Mouse (Mus musculus) MEL (cell line): Measurements from ENCODE around the gene Gm42688.

ENCODE experiments used
- BHLHE40 ChIP-seq: IDR thresholded peaks from 2 replicates; pipeline ENCODE4 v1.6.1; 2012; ENCODE audit warnings: low read depth, mild to moderate bottlenecking, inconsistent platforms, low read length, improper control_type of control experiment, borderline replicate concordance
- CHD1 ChIP-seq: IDR thresholded peaks from 2 replicates; pipeline ENCODE4 v1.6.1; 2012; ENCODE audit warnings: low read depth, mild to moderate bottlenecking, inconsistent platforms, low read length, improper control_type of control experiment
- CHD2 ChIP-seq: IDR thresholded peaks from 2 replicates; pipeline ENCODE4 v1.6.1; 2011; ENCODE audit warnings: low read length, improper control_type of control experiment
- CTCF ChIP-seq, 3 experiments: IDR thresholded peaks in 2 of 3; conservative IDR thresholded peaks in 1 of 3; 2 replicates each; pipeline ENCODE4 v1.5.1; 2011 to 2012; ENCODE audit warnings: low read length in 3 of 3, low read depth in 2 of 3, mild to moderate bottlenecking in 2 of 3, improper control_type of control experiment in 1 of 3, inconsistent platforms in 1 of 3, mixed read lengths in 1 of 3, moderate library complexity in 1 of 3; ENCODE audit not compliant: control insufficient read depth in 1 of 3, insufficient read depth in 1 of 3, poor library complexity in 1 of 3, severe bottlenecking in 1 of 3
- E2F4 ChIP-seq: IDR thresholded peaks from 2 replicates; pipeline ENCODE4 v1.6.1; 2011; ENCODE audit warnings: low read depth, low read length, improper control_type of control experiment, borderline replicate concordance
- ETS1 ChIP-seq: IDR thresholded peaks from 2 replicates; pipeline ENCODE4 v1.6.1; 2012; ENCODE audit warnings: low read depth, mild to moderate bottlenecking, inconsistent platforms, low read length, improper control_type of control experiment, moderate library complexity
- GABPA ChIP-seq: IDR thresholded peaks from 2 replicates; pipeline ENCODE4 v1.6.1; 2012; ENCODE audit warnings: low read depth, mild to moderate bottlenecking, inconsistent platforms, low read length, improper control_type of control experiment, moderate library complexity
- MEF2A ChIP-seq: IDR thresholded peaks from 2 replicates; pipeline ENCODE4 v1.6.1; 2014; ENCODE audit warnings: low read depth, mild to moderate bottlenecking, inconsistent platforms, low read length, improper control_type of control experiment; ENCODE audit not compliant: poor library complexity, insufficient replicate concordance, severe bottlenecking; ENCODE audit errors: extremely low read depth
- MYC ChIP-seq: IDR thresholded peaks from 2 replicates; pipeline ENCODE4 v1.6.1; 2011; ENCODE audit warnings: low read depth, mild to moderate bottlenecking, low read length, improper control_type of control experiment, moderate library complexity
- POLR2A ChIP-seq, 2 experiments: IDR thresholded peaks; 2 replicates each; pipeline ENCODE4 v1.6.1; 2011 to 2012; ENCODE audit warnings: low read length in 2 of 2, mild to moderate bottlenecking in 2 of 2, control low read depth in 1 of 2, improper control_type of control experiment in 1 of 2, low read depth in 1 of 2, moderate library complexity in 1 of 2; ENCODE audit not compliant: control insufficient read depth in 1 of 2, insufficient read depth in 1 of 2, poor library complexity in 1 of 2
- SIN3A ChIP-seq: IDR thresholded peaks from 2 replicates; pipeline ENCODE4 v1.6.1; 2012; ENCODE audit warnings: low read length, improper control_type of control experiment, inconsistent platforms
- USF1 ChIP-seq: IDR thresholded peaks from 2 replicates; pipeline ENCODE4 v1.6.1; 2014; ENCODE audit warnings: low read depth, mild to moderate bottlenecking, inconsistent platforms, low read length, improper control_type of control experiment, moderate library complexity
- ZKSCAN1 ChIP-seq: IDR thresholded peaks from 2 replicates; pipeline ENCODE4 v1.6.1; 2012; ENCODE audit warnings: low read depth, mild to moderate bottlenecking, inconsistent platforms, low read length, improper control_type of control experiment, moderate library complexity

DNA sequence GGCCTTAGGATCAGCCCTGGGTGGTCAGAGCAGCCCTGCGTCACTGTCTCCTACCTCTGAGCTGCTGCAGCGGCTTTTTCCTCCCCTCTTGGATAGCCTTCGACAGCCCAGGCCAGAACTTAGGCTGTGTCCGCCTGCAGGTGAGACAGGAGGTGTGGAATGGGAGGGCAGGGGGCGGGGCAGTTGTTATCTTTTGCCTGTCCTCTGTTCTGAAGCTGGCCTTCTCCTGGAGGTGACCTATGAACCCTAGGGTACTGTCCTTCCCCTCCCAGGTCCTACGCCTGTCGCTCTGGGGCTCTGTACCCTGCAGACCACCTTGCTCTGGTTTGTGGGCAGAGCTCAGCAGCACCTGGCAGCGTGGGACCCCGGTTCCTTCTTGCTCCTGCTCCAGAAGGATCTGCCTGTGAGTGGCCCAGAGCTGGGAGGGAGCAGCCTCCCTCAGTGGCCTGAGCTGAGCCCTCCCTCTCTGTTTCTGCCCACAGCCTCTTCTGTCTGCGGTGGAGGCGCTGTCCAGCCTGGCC is 1.8 kb downstream of the Gm42688 start:
- TF ChIP-seq ETS1 (no peak), CTCF (IDR thresholded peaks at IDR 0.05 in 2 of 3, conservative IDR thresholded peaks at IDR 0.05 in 1 of 3; ENCODE audit: control insufficient read depth in 1 of 3, insufficient read depth in 1 of 3, low read depth in 2 of 3, low read length in 3 of 3, poor library complexity in 1 of 3, severe bottlenecking in 1 of 3) (no peak), POLR2A (IDR thresholded peaks at IDR 0.05; ENCODE audit: control insufficient read depth in 1 of 2, insufficient read depth in 1 of 2, low read depth in 1 of 2, low read length in 2 of 2, poor library complexity in 1 of 2) (no peak), CHD1 (no peak), MEF2A (no peak), ZKSCAN1 (no peak), GABPA (no peak), USF1 (no peak), MYC (no peak), SIN3A (no peak), CHD2 (no peak), BHLHE40 (no peak), E2F4 (no peak)
